Mouse (Mus musculus) liver, postnatal 0 days (tissue): Measurements from ENCODE around the gene Prdx6b.

Source experiments
- CTCF ChIP-seq: sonication (generic); IDR thresholded peaks from 2 replicates; pipeline ENCODE4 v1.5.1; 2016; ENCODE audit warnings: antibody characterized with exemption, low read depth
- EP300 ChIP-seq: IDR thresholded peaks from 2 replicates; pipeline ENCODE4 v1.6.1; 2016; ENCODE audit warnings: antibody characterized with exemption, low read depth, mild to moderate bottlenecking

GRCm38 (mm10) chr2:80273763-80274162 lies 18.5 kb upstream of the Prdx6b start:
- TF ChIP-seq EP300 (no peak), CTCF (0 out of 2 replicates have a peak, but pooled peaks have one; percentile 8)
